Mouse (Mus musculus) lung, postnatal 0 days (tissue): Measurements from ENCODE around the gene Med19. TPM values are rescaled to one million over a fixed set of nuclear protein-coding genes. Genes with fewer than 3 reads are reported as not detected.

Experiments
- ATAC-seq: fragments of 200-750 bp; cut with Nextera tagmentation; 2 replicates; pipeline ENCODE4 v1.8.0; 2017; ENCODE audit warnings: moderate library complexity
- DNase-seq: peaks from one replicate; pipeline ENCODE4 v3.0.0-alpha.2; 2016; ENCODE audit warnings: low spot score
- H3K27ac ChIP-seq: fragments of 300-500 bp; sonication (generic); 2 replicates; pipeline ENCODE4 v1.5.1; 2014; ENCODE audit warnings: antibody characterized with exemption, mild to moderate bottlenecking, low read length, mixed read lengths
- H3K27me3 ChIP-seq: fragments of 300-500 bp; sonication (generic); replicated peaks from 2 replicates; pipeline ENCODE4 v1.6.1; 2014; ENCODE audit warnings: low read length, mixed read lengths; ENCODE audit not compliant: insufficient read depth
- H3K36me3 ChIP-seq: fragments of 300-500 bp; sonication (generic); 2 replicates; pipeline ENCODE4 v1.6.1; 2014; ENCODE audit warnings: low read length, mixed read lengths; ENCODE audit not compliant: insufficient read depth
- H3K4me1 ChIP-seq: fragments of 300-500 bp; sonication (generic); 2 replicates; pipeline ENCODE4 v1.6.1; 2014; ENCODE audit warnings: antibody characterized with exemption, low read depth, low read length, mixed read lengths; ENCODE audit not compliant: insufficient read depth
- H3K4me2 ChIP-seq: fragments of 300-500 bp; sonication (generic); replicated peaks from 2 replicates; pipeline ENCODE4 v1.6.1; 2014; ENCODE audit warnings: low read depth, mild to moderate bottlenecking, low read length, moderate library complexity, mixed read lengths
- H3K4me3 ChIP-seq: fragments of 300-500 bp; sonication (generic); 2 replicates; pipeline ENCODE4 v1.5.1; 2014; ENCODE audit warnings: low read depth, low read length
- H3K9ac ChIP-seq: fragments of 300-500 bp; sonication (generic); replicated peaks from 2 replicates; pipeline ENCODE4 v1.6.1; 2014; ENCODE audit warnings: low read depth, mild to moderate bottlenecking
- H3K9me3 ChIP-seq: fragments of 300-500 bp; sonication (generic); 2 replicates; pipeline ENCODE4 v1.6.1; 2016; ENCODE audit warnings: low read length, mixed read lengths
- CTCF ChIP-seq: IDR thresholded peaks from 2 replicates; pipeline ENCODE4 v1.5.1; 2016; ENCODE audit warnings: antibody characterized with exemption, mild to moderate bottlenecking
- EP300 ChIP-seq: IDR thresholded peaks from 2 replicates; pipeline ENCODE4 v1.6.1; 2016; ENCODE audit warnings: antibody characterized with exemption, mild to moderate bottlenecking, control low read depth
- WGBS: fragments of 180-500 bp; shearing (Covaris S2); extraction: QIAGEN DNeasy Blood & Tissue Kit; methylation state at CpG from one replicate; pipeline ENCODE4 v1.1.7; 2014; 5-methylcytosine and 5-hydroxymethylcytosine counted together
- polyA plus RNA-seq: library from polyadenylated mRNA; unstranded; fragments of >200 nt; fragmentation: Nextera tagmentation; extraction: Ambion mirVana; gene quantifications from 2 replicates; pipeline ENCODE4 v1.2.1, GENCODE M21; 2015

Gene Med19
- polyA plus RNA-seq, 1 experiment from 2014 or later, result 21.0 TPM

DNA sequence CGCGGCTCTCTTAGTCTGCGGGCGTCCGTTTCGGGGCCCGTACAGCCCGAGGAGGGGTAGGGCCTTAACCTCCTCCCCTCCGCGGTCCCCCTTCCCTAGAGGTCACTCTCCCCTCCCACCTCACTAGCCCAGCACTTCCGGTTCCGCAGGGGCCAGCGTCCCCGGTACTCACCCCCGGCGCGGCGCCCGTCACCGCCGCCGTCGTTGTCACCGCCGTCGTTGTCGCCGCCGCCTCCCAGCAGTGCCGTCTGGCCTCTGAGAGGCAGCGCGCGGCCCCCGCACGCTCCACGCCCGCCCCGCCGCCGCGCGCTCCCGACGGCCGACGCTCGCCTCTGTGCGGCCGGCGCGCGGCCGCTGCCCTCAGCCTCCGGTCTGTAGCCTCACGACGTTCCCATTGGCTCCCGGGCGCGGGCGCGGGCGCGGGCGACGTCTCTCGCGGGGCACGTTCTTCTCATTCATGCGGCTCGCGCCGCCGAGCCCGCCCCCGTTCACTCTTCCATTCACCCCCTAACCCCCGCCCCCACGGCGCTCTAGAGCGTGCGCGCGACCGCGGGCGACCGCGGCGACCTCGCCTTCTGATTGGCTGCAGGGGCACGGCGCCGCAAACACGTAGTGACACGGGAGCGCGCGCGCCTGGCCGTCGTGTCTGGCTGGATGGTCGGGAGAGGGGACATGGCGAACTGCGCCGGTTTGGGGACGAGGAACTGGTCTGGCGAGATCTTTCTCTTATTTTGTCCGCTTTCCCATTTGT, 36.8 kb downstream of the Med19 start, which contains the start of gene Zdhhc5:
Zdhhc5 (minus strand) TSS at position 370 of the 751 bp plus-strand sequence.
- no peaks in the 10 kb centered on the region for H3K9me3 ChIP-seq
- H3K9ac ChIP-seq, result peak within 1 kb of the TSS; percentile 90
- no peak for TF ChIP-seq EP300
- no peak for TF ChIP-seq CTCF
- ATAC-seq (peak; percentile 93), DNase-seq (peak; percentile 99)
- under 1% methylated on average over 63 of the region's 107 CpGs for WGBS
- peak within 1 kb of the TSS; percentile 84 for H3K4me2 ChIP-seq
- H3K27me3 ChIP-seq, result no peaks in the 10 kb centered on the region
- H3K4me3 ChIP-seq, result peak within 1 kb of the TSS; percentile 92
- H3K36me3 ChIP-seq, result no peaks in the 10 kb centered on the region
- H3K4me1 ChIP-seq, result no peaks in the 10 kb centered on the region; the same call in 1 of the 2 replicates
- peak within 1 kb of the TSS; percentile 97 for H3K27ac ChIP-seq

- peak overlapping the region; percentile 97 for H3K27ac ChIP-seq
- no peaks in the 10 kb centered on the region for H3K36me3 ChIP-seq
- peak overlapping the region; percentile 84 for H3K4me2 ChIP-seq
- ATAC-seq (peak; percentile 93), DNase-seq (peak; percentile 99)
- H3K9ac ChIP-seq, result peak overlapping the region; percentile 70
- no peaks in the 10 kb centered on the region for H3K27me3 ChIP-seq
- TF ChIP-seq EP300, result peak; percentile 69
- TF ChIP-seq CTCF, result no peak
- no peaks in the 10 kb centered on the region for H3K9me3 ChIP-seq
- WGBS, result under 1% methylated on average over 33 of the region's 33 CpGs
- no peaks in the 10 kb centered on the region; the same call in 1 of the 2 replicates for H3K4me1 ChIP-seq
- peak overlapping the region; percentile 92 for H3K4me3 ChIP-seq
Measured at GRCm38 (mm10) chr2:84715562-84716361, 37.6 kb downstream of the Med19 start.

- Histone ChIP-seq H3K4me2 (peak overlapping the region; percentile 84), H3K27me3 (no peaks in the 10 kb centered on the region), H3K9ac (peak overlapping the region; percentile 70; the same call in 1 of the 2 replicates), H3K4me3 (peak overlapping the region; percentile 92), H3K9me3 (no peaks in the 10 kb centered on the region), H3K36me3 (no peaks in the 10 kb centered on the region), H3K27ac (peak overlapping the region; percentile 97), H3K4me1 (no peaks in the 10 kb centered on the region; the same call in 1 of the 2 replicates)
- DNase-seq (no peak), ATAC-seq (no peak)
- 21% methylated on average over 9 of the region's 9 CpGs for WGBS
- TF ChIP-seq EP300 (no peak), CTCF (no peak)
Measured at GRCm38 (mm10) chr2:84716423-84717355, 38.5 kb downstream of the Med19 start.

DNA sequence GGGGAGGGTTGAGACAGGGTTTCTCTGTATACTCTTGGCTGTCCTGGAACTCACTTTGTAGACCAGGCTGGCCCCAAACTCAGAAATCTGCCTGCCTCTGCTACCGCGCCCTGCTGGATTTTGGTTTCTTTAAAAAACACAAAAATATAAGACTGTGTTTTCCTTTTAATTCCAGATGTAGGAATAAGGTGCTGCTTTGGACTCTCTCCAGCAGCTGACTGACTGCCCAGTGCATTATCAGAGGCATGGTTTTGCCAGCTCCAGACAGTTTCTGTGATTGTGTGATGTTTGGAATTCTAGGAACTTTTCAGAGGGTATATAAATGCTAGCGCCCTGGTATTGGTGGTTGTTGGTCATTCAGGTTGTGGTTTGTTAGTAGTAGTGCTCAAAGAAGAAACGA, 39.2 kb downstream of the Med19 start:
- TF ChIP-seq EP300 (no peak), CTCF (no peak)
- H3K9me3 ChIP-seq, result no peaks in the 10 kb centered on the region
- H3K36me3 ChIP-seq, result no peaks in the 10 kb centered on the region
- 93% methylated on average over 4 of the region's 4 CpGs for WGBS
- H3K27me3 ChIP-seq, result no peaks in the 10 kb centered on the region
- no peaks in the 10 kb centered on the region; the same call in 1 of the 2 replicates for H3K4me1 ChIP-seq
- H3K9ac ChIP-seq, result no peak overlapping the region
- no peak overlapping the region for H3K4me2 ChIP-seq
- H3K4me3 ChIP-seq, result no peak overlapping the region
- no peak for DNase-seq
- H3K27ac ChIP-seq, result no peak overlapping the region
- ATAC-seq, result no peak

DNA sequence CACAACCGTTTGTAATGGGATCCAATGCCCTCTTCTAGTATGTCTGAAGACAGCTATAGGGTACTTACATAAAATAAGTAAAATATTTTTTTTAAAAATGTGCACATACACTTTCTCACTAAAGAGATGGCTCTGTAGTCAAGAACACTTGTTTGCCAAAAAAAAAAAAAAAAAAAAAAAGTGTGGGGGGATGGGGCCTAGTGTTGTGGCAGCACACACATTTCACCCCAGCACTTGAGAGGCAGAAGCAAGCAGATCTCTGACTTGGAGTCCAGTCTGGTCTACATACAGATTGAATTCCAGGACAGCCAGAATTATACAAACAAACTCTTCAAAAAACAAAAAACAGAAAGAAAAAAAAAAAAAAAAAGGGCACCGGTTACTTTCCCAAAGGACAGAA, 42.5 kb downstream of the Med19 start:
- 89% methylated on average over 2 of the region's 2 CpGs for WGBS
- H3K27me3 ChIP-seq, result no peaks in the 10 kb centered on the region
- peaks cover 10% of the 10 kb centered on the region; the same call in 1 of the 2 replicates for H3K36me3 ChIP-seq
- H3K9me3 ChIP-seq, result no peaks in the 10 kb centered on the region
- H3K4me1 ChIP-seq, result no peaks in the 10 kb centered on the region; the same call in 1 of the 2 replicates
- H3K4me3 ChIP-seq, result no peak overlapping the region
- H3K9ac ChIP-seq, result no peak overlapping the region
- TF ChIP-seq EP300 (no peak), CTCF (no peak)
- H3K4me2 ChIP-seq, result no peak overlapping the region
- no peak overlapping the region for H3K27ac ChIP-seq
- ATAC-seq (no peak), DNase-seq (no peak)
